Mouse (Mus musculus) thymus, postnatal 10 days (tissue): Measurements from ENCODE around the gene Krtap7-1.

ENCODE experiments used
- DNase-seq, 2 experiments: peaks; one replicate each; pipeline ENCODE4 v3.0.0; 2021; ENCODE audit warnings: low spot score in 2 of 2

Gene Krtap7-1

DNA sequence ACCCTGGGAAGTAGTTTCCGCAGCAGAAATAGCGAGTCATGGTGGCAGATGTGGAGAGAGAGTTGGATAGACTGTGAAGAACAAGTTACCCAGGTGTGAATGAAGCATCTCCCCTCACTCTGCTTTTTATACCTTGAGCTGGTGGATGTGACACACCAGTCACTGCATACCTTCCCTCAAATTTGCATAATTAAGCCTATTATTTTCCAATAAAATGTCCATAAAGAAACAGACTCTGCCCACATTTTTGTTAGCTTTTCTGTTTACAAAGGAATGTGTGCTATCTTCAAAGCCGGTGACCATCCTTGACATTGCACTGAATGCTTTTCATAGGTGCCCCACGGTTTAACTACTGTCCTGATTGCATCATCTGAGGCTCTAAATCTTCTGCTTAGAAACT is at the start of gene Krtap7-1:
Krtap7-1 (minus strand) TSS at position 101 of the 400 bp plus-strand sequence.
- DNase-seq: no peak

DNA sequence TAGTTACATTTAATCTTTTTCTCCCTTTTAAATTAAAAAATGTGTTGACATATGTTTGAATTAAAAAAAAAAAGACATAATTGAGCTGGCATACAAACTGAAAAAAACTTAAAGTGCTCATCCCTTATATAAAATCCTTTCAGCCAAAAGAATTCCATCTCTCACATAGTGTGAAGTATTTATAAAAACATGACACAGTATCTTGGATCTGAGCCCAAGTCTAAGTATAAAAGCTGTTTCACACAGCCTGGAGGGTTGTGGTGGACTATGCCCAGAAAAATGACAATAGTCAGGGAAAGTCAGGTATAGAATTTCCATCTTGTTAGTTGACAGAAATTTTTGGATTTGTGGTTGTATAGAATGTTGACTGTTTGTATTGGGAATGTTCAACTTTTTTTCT is 42.2 kb upstream of the Krtap7-1 start:
- no peak for DNase-seq

DNA sequence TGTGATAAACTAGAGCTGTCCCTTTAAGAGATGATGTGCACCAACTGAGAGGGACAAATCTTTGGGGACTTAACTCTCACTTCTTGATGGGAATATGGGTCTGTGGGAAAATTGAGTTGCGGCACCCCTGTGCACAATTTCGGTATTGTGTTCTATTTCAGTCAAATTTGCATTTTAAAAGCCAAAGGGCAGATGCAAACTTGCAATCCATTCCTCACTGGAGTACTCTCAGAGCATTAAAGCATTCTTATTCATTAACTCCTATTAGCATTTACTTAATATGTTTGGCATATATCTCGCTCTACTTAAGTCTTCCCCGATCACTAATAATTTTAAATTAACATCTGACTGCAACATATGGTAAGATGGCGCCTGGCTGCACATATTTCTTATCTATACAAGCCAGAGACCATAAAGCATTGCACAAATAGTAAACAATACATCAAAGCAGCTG is 29.9 kb upstream of the Krtap7-1 start:
- DNase-seq: no peak

DNA sequence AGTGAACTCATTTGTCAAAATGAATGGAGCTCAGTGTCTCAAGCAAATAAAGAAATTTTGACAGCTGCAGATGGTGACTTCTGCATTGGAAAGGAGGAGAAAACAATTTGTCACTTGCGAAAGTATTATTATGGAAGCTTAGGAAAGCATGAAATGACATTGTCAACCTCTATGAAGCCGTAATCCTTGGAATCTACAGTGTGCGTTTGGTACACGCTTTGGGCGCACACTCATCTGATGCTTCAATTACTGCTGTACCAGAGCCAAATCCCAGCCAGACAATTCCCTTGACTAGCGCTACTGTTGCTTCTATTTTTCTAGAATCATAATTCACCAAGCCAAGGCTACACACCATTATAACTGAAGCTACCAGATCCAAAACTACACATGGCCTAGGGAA is 29.2 kb upstream of the Krtap7-1 start:
- DNase-seq: no peak

DNA sequence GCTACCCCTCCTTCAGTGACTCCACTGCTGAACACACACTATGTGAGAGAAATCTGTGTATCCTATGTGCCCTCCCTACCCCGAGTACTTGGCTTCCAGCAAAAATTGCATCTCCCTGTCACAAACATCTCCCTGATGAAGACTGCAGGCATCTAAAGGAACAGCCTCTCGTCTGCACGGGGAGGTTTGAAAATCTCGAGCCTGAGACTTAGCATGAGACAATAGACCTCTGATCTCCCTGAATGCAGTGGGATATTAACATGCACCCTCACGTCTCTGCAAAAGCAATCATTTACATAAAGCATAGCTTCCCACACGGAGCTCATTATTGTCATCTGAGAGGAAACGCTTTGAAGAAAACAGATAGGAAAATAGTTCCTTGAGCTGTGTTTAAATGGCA is 22.4 kb upstream of the Krtap7-1 start:
- DNase-seq: no peak

DNA sequence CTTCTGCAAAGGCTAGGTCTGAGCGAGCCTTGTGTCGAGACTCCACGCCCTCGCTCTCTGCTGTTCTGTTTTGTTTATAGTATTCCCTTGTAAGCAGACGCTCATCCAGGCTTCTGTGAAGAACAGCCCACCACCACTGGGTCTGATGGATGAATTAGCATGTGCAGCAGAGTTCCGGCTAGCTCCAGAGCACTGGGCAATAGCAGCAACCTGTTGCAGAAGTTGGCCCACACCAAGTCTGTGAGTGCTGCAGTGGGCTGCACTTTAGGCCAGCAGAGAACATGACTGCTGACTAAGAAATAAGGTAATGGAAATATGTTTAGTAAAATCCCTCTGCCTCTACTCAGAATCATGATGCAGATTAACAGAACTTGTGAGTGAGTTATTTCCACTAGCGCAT is 21.7 kb upstream of the Krtap7-1 start:
- DNase-seq: no peak

DNA sequence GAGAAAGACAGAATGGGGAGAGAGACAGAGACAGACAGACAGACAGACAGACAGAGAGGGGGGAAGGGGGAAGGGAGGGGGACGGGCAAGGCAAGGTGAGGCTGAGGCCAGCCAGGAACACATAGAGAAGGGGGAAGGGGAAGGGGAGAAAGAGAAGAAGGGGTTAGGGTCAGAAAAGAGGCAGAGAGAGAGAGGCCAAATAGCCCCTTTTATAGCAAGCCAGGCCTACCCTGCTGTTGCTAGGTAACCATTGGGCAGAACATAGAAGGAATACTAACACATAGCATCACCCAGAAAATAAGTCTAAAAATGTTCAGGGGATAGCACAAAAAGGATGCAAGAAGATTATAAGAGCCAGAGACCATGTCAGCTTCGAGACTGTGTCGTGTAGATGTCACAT is 20.3 kb upstream of the Krtap7-1 start:
- DNase-seq: no peak

DNA sequence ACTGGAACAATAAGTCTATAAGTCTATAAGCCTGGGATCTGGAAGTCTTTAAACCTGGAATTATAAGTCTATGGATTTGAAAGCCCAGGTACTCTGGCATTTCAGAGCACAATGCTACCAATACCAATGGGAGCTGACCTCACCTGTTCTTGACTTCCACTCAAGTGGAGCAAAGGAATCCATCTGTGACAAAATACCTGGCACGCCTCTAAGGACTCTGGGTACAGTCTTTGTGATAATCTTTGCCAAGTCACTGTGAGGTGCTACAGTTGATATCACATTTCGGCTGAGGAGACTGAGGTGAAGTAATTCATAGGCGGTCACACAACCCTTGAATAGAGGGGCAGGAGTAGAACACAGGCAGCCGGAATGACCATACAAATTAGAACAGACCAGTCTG is 12.9 kb upstream of the Krtap7-1 start:
- DNase-seq: no peak

DNA sequence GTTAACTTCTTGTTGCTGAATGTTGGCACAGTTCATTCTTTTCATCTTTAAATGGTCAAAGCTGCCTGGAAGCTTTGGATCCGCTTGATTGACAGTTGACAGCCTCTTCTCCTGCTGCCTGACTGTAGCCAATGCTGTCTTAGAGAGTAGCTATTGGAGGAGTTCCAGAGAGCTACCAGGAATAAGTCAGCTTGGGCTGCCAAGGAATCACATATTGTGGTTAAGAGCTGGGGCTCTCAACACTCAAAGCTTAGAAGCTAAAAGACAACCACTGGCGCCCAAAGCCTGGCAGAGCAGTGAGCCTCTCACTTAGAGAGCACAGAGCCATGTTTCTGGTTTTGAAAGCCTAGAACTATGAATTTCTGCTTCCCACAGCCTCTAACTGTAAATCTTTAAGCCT is 12.4 kb upstream of the Krtap7-1 start:
- DNase-seq: no peak

DNA sequence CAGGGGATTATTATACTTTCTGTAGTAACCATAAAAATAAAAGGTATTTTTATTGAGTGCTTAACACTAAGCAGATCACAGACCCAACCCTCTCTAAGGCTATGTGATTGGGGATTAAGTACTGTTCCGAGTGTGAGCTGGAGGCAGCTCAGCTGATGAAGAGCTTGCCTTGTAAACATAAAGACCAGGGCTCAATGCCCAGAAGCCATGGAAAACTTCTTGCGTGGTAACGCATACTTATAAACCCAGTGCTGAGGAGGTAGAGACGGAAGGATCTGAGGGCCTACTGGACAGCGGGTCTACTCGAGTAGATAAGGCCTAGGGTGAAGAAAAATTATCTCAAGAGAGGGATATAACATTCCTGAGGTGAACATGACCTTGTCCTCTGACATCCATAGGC is 12.0 kb upstream of the Krtap7-1 start:
- no peak for DNase-seq

DNA sequence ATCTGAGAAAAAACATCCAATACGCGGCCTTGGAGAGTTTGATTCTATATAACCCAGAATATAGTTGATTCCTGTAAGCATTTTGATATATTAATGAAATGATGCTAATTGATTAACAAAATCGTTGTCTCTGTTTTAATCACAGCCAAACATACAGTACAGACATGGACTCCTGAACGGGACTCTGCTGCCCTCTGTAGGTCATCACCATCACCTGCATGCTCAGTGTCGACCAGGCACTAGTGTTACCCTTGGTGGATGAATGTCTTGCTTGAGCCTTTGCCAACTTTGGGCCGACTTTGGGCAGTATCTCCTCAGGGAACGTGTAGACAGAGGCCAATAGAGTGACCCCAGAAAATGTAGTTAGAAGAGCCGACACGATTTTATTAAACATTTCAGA is 9.5 kb upstream of the Krtap7-1 start:
- DNase-seq: peak in 1 of 2 experiments; percentile 11

DNA sequence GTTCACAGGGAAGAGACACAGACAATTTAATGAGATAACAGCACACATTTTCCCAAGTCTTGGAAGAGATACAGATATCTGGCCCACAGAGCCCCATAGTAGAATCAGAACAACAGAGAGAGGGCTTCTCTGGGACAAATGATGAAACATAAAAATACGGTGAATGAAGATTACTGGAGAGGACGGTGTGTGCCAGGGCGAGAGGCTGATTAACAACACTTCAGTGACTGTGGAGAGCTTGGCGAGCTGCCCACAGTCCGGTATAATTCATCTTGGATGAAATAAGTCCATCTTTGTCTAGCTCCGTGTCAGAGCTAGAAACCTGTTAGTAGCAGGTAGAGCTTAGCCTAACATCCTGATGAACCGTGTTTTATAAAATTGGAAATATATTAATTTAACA is 5.3 kb upstream of the Krtap7-1 start:
- DNase-seq: no peak

DNA sequence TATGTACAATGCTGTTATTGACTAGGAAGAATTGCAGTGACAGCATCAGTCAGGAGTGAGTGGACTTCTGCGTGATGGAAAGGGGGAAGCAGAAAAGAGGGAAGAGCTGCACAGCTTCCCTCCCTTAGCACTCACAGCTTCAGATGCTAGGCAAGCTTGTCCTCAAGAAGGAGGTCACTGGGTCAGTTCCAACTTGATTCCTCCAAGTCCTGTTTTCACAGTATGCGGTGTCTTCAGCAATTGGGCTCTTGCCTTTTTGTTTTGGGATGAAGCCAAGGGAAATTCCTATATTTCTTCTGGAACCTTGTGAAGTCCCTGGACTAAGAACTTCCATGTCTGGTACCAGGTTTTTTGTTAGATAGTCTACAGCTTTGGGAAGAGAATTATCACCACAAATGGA is 4.6 kb downstream of the Krtap7-1 start:
- DNase-seq: no peak

DNA sequence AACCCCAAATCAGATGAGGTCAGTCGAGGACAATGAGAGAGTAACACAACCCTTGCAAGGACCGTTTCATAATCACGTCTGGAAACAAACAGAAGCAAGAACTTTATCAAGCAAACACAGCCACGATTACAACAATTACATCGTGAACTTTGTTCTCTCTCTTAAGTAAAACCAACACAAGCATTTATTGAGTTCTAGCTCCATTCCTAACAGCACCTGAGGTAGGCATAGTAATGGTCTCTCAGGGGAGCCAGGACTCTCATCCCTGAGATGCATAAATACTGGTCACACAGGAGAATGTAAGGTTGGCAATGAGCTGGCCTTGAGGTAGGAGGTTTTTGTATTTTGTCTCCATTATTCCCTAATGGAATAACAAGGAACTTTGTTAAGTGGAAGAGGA is 6.3 kb downstream of the Krtap7-1 start:
- no peak for DNase-seq

DNA sequence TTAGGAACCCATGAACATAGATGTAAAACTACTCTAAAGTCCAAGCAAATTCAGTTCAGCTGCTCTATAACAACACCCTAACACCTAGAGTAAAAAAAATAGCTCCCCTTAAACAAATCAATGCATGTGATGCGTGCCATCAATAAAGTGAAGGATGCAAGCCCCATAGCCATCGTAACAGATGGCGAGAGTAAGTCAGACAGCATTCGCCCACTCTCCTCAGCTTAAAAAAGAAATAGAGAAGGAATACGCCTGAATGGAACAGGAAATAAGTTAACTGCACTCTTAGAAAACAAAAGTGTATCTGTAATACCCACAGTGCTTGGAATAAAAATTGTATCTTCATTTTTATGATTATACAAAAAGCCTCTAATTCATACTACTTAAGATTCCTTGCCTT is 11.1 kb downstream of the Krtap7-1 start:
- no peak for DNase-seq

DNA sequence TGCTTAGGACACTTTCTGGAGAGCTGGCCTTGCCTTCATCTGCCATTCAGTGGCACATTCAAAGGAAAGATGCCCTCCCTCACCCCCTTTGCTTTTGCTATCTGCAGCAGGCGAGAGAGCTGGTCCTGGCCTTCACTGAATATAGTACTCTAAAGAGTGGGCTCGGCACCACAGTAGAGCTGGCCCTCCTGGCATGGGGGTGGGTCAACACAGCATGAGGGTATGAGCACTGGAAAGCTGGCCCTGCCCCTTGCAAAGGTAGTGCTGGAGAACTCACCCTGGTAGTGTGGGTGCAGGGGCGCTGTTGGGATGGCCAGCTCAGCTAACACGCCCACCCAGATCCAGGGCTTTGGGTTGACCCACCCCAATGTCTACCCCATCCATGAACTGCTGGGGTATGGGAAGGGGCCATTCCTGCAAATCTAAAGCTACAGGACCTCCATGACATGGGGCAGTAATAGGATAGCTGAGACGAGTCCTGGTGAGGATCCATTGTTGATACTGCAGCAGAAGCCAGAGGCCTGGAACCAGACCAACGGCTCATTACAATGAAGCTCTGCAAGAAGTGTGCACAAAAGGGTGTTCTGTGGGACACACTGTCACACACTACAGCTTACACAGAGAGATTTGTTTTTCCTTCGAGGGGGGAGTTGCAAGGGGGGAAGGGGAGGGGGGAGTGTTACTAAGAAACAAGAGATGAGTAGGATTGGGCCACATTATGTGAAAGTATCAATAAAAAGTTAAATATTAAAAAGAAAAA is 12.5 kb downstream of the Krtap7-1 start:
- no peak for DNase-seq

DNA sequence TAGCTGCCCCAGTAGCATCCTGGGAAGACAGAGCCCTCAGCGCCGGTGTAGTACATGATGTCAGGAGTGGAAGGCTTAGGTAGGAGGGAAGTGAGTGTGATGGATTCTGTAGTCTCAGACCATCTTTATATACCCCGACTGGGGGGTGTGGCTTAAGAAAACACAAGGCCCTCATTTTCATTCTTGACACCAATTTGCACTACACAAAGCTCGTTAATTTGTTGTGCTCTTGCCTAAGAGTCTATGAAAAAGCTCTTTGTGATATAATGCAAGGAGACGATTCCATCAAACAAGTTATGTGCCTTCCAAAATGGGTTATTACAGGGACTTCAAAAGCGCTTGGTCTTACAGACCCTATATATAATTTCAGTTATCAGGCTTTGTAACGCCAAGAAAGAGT is 20.3 kb downstream of the Krtap7-1 start, which contains the start of gene Krtap8-1:
Krtap8-1 (minus strand) TSS at position 101 of the 400 bp plus-strand sequence.
- no peak for DNase-seq

DNA sequence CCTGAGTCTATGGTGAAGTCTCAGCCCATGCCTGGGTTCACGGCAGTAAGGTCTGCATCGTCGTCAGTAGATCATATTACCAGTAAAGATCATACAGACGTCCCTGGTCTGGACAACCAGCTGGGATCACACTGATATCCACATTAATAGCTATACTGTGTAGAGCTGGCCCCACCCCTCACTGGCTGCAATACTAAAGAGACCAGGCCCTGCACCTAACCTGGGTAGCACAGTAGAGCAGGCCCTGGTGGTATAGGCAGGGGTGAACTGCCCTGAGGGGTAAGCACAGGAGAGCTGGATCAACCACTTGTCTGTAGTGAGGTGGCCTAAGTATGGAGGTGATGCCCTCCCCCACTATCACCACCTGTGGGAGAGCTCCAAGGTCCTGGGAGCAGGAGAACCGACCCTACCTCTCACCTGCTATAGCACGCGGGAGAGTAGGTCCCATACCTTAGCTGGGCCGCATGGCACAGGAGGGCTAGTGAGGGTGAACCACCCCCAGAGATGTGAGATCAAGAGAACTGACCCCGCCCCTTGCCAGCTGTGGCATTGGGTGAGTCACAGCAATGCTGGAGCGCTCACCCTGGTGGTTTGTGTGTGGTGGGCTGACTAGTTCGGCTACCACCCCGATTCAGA is 30.3 kb downstream of the Krtap7-1 start:
- DNase-seq: no peak

DNA sequence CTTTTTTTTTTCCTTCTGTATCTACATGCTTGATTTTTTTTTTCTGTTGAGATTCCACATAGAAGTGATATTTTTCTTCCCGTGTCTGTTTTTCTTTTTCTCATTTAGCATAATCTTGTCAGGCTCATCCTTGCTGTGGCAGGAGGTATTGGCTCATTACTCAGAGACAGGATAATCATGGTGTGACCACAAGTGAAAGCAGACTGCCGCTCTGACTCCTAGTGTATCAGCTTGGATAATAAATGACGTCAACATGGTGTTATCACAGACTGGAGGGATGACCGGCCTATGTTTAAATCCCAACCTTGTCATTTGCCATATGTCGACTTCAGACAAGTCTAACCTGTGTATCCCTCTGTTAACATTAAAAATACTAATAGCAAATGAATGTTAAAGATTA is 46.9 kb downstream of the Krtap7-1 start:
- DNase-seq: no peak
